10 mouse cellular contexts compared by ENCODE assay signal in genomic region chr7:71472384-71473141, GRCm38 (mm10).
DNase-seq lines count a peak whose midpoint lies in the region; ATAC-seq and TF ChIP-seq lines count a peak whose summit lies in the region.
"Had no signal": no experiment of that assay in that cellular context is flagged by ENCODE, and none has a peak within 500 bp of the region (broad histone marks: within the 10 kb centered on the region; RNA-seq: fewer than 3 reads in every experiment).

No protein-coding gene starts in this region.

- peak overlapping the region; percentile 59; the same call in 1 of the 2 replicates for H3K27ac ChIP-seq in heart, embryonic 11.5 days (ENCODE audit: low read depth, low read length)
- peak overlapping the region; percentile 20 for H3K27ac ChIP-seq in liver, adult 2 months (replicated peaks; ENCODE audit: insufficient read depth, low read depth, low read length)
- H3K27ac ChIP-seq in liver, postnatal 0 days (ENCODE audit: low read depth) = no peak overlapping the region
- peak overlapping the region; percentile 75 for H3K27ac ChIP-seq in forebrain, postnatal 0 days (ENCODE audit: low read depth, low read length)
- H3K27ac ChIP-seq in neural tube, embryonic 15.5 days (replicated peaks) = peak overlapping the region; percentile 37
- H3K27ac ChIP-seq in midbrain, postnatal 0 days (ENCODE audit: low read depth, low read length) = no peak overlapping the region

- no peaks in the 10 kb centered on the region for H3K36me3 ChIP-seq in heart, embryonic 11.5 days (ENCODE audit: control insufficient read depth, insufficient read depth, low read length)
- H3K36me3 ChIP-seq in liver, adult 2 months (ENCODE audit: control insufficient read depth, insufficient read depth, low read length) = no peaks in the 10 kb centered on the region
- H3K36me3 ChIP-seq in liver, postnatal 0 days (replicated peaks; ENCODE audit: insufficient read depth, low read length) = no peaks in the 10 kb centered on the region
- H3K36me3 ChIP-seq in forebrain, postnatal 0 days (ENCODE audit: insufficient read depth) = no peaks in the 10 kb centered on the region
- no peaks in the 10 kb centered on the region for H3K36me3 ChIP-seq in neural tube, embryonic 15.5 days
- H3K36me3 ChIP-seq in midbrain, postnatal 0 days (ENCODE audit: insufficient read depth, low read length) = no peaks in the 10 kb centered on the region

- no peak overlapping the region for H3K4me3 ChIP-seq in heart, embryonic 11.5 days (ENCODE audit: low read depth, low read length)
- H3K4me3 ChIP-seq in liver, adult 2 months (ENCODE audit: insufficient read depth, low read depth, low read length) = no peak overlapping the region
- H3K4me3 ChIP-seq in liver, postnatal 0 days (ENCODE audit: low read depth, low read length) = no peak overlapping the region
- H3K4me3 ChIP-seq in forebrain, postnatal 0 days (ENCODE audit: low read depth, low read length) = no peak overlapping the region
- H3K4me3 ChIP-seq in neural tube, embryonic 15.5 days (replicated peaks) = no peak overlapping the region; the same call in 1 of the 2 replicates
- no peak overlapping the region for H3K4me3 ChIP-seq in midbrain, postnatal 0 days (ENCODE audit: low read depth, low read length)
- H3K4me3 ChIP-seq: myocyte had no signal

- TF ChIP-seq EP300 in liver, postnatal 0 days (IDR thresholded peaks at IDR 0.05; ENCODE audit: low read depth) = no peak

- H3K9ac ChIP-seq in heart, embryonic 11.5 days (ENCODE audit: low read depth, low read length) = no peak overlapping the region; the same call in 1 of the 2 replicates
- no peak overlapping the region for H3K9ac ChIP-seq in liver, adult 2 months (ENCODE audit: low read depth, low read length)
- H3K9ac ChIP-seq in liver, postnatal 0 days (replicated peaks) = no peak overlapping the region
- H3K9ac ChIP-seq in forebrain, postnatal 0 days = no peak overlapping the region
- H3K9ac ChIP-seq in neural tube, embryonic 15.5 days (replicated peaks) = no peak overlapping the region
- H3K9ac ChIP-seq in midbrain, postnatal 0 days (replicated peaks; ENCODE audit: low read length, poor library complexity, severe bottlenecking) = no peak overlapping the region

- peaks cover 16% of the 10 kb centered on the region for H3K4me1 ChIP-seq in heart, embryonic 11.5 days (ENCODE audit: control insufficient read depth, insufficient read depth, low read length)
- H3K4me1 ChIP-seq in liver, adult 2 months (ENCODE audit: control insufficient read depth, insufficient read depth, low read length) = peaks cover 7% of the 10 kb centered on the region
- H3K4me1 ChIP-seq in liver, postnatal 0 days (ENCODE audit: insufficient read depth) = 0 out of 2 replicates have a peak, but pooled peaks cover 4% of the 10 kb centered on the region
- peaks cover 8% of the 10 kb centered on the region; the same call in 1 of the 2 replicates for H3K4me1 ChIP-seq in forebrain, postnatal 0 days (ENCODE audit: insufficient read depth)
- peaks cover 14% of the 10 kb centered on the region for H3K4me1 ChIP-seq in neural tube, embryonic 15.5 days
- H3K4me1 ChIP-seq in midbrain, postnatal 0 days (ENCODE audit: insufficient read depth, low read length) = no peaks in the 10 kb centered on the region

- no peak for TF ChIP-seq CTCF in liver, adult 2 months (IDR thresholded peaks at IDR 0.05; ENCODE audit: low read depth, low read length)
- TF ChIP-seq CTCF in liver, postnatal 0 days (IDR thresholded peaks at IDR 0.05; ENCODE audit: low read depth) = no peak
- no peak for TF ChIP-seq CTCF in forebrain, postnatal 0 days (IDR thresholded peaks at IDR 0.05; ENCODE audit: low read depth)
- no peak for TF ChIP-seq CTCF in midbrain, postnatal 0 days (IDR thresholded peaks at IDR 0.05)

- TF ChIP-seq POLR2A in liver, adult 2 months (IDR thresholded peaks at IDR 0.05; ENCODE audit: extremely low read depth, insufficient read depth, low read length) = no peak

- H3K79me2 ChIP-seq in liver, adult 2 months (ENCODE audit: control insufficient read depth, insufficient read depth, low read length) = no peaks in the 10 kb centered on the region

- H3K9me3 ChIP-seq in heart, embryonic 11.5 days (replicated peaks; ENCODE audit: control insufficient read depth, low read length) = no peaks in the 10 kb centered on the region
- H3K9me3 ChIP-seq in liver, postnatal 0 days (ENCODE audit: low read length) = no peaks in the 10 kb centered on the region
- no peaks in the 10 kb centered on the region for H3K9me3 ChIP-seq in forebrain, postnatal 0 days (ENCODE audit: low read length)
- no peaks in the 10 kb centered on the region for H3K9me3 ChIP-seq in neural tube, embryonic 15.5 days (replicated peaks)
- H3K9me3 ChIP-seq in midbrain, postnatal 0 days (ENCODE audit: low read length) = no peaks in the 10 kb centered on the region

- ATAC-seq in heart, embryonic 11.5 days (replicated peaks; ENCODE audit: insufficient number of reproducible peaks, low FRiP score, low TSS enrichment) = no peak
- ATAC-seq in liver, postnatal 0 days = no peak
- peak; percentile 92 for ATAC-seq in forebrain, postnatal 0 days
- no peak for ATAC-seq in neural tube, embryonic 15.5 days (ENCODE audit: low FRiP score)
- ATAC-seq in midbrain, postnatal 0 days (ENCODE audit: low FRiP score) = no peak

- no peaks in the 10 kb centered on the region for H3K27me3 ChIP-seq in heart, embryonic 11.5 days (ENCODE audit: control insufficient read depth, insufficient read depth, low read length)
- no peaks in the 10 kb centered on the region for H3K27me3 ChIP-seq in liver, adult 2 months (ENCODE audit: control insufficient read depth, insufficient read depth, low read length)
- no peaks in the 10 kb centered on the region for H3K27me3 ChIP-seq in liver, postnatal 0 days (ENCODE audit: insufficient read depth, low read length)
- H3K27me3 ChIP-seq in forebrain, postnatal 0 days (ENCODE audit: insufficient read depth, low read length) = no peaks in the 10 kb centered on the region
- H3K27me3 ChIP-seq in neural tube, embryonic 15.5 days (replicated peaks) = no peaks in the 10 kb centered on the region
- no peaks in the 10 kb centered on the region for H3K27me3 ChIP-seq in midbrain, postnatal 0 days (ENCODE audit: insufficient read depth, low read length)
- H3K27me3 ChIP-seq: CH12.LX had no signal

- no peak for DNase-seq in heart, adult 18-20 months
- DNase-seq in liver, adult 2 months (ENCODE audit: extremely low read depth, low read depth, low spot score) = no peak
- DNase-seq in liver, postnatal 0 days = no peak
- DNase-seq in forebrain, postnatal 0 days = peak; percentile 71
- DNase-seq in adipocyte (ENCODE audit: low spot score) = no peak
- DNase-seq in midbrain, postnatal 0 days (ENCODE audit: low spot score) = no peak

- peak overlapping the region; percentile 53 for H3K4me2 ChIP-seq in heart, embryonic 11.5 days
- H3K4me2 ChIP-seq in liver, postnatal 0 days (ENCODE audit: low read depth, low read length) = no peak overlapping the region
- H3K4me2 ChIP-seq in forebrain, postnatal 0 days (ENCODE audit: low read depth) = no peak overlapping the region
- peak overlapping the region; percentile 34 for H3K4me2 ChIP-seq in neural tube, embryonic 15.5 days
- H3K4me2 ChIP-seq in midbrain, postnatal 0 days (ENCODE audit: low read depth, low read length, poor library complexity, severe bottlenecking) = no peak overlapping the region

- 59% methylated on average over 12 of the region's 12 CpGs for WGBS in heart, embryonic 11.5 days (ENCODE audit: insufficient replicate concordance)
- 70% methylated on average over 12 of the region's 12 CpGs for WGBS in liver, adult 2 months
- 56% methylated on average over 12 of the region's 12 CpGs for WGBS in liver, postnatal 0 days (ENCODE audit: insufficient replicate concordance)
- 52% methylated on average over 12 of the region's 12 CpGs for WGBS in forebrain, postnatal 0 days
- 41% methylated on average over 12 of the region's 12 CpGs for WGBS in neural tube, embryonic 15.5 days
- 73% methylated on average over 12 of the region's 12 CpGs for WGBS in midbrain, postnatal 0 days

Comparison
In these comparisons a context has a peak if more than half of its experiments do, and no peak if none do; other contexts are left out.
1. H3K27ac ChIP-seq: peak in heart, embryonic 11.5 days (single experiment), liver, adult 2 months (single experiment), forebrain, postnatal 0 days (single experiment) and neural tube, embryonic 15.5 days (single experiment); none in liver, postnatal 0 days (single experiment) and midbrain, postnatal 0 days (single experiment).
2. H3K4me2 ChIP-seq: peak in heart, embryonic 11.5 days (single experiment) and neural tube, embryonic 15.5 days (single experiment); none in liver, postnatal 0 days (single experiment), forebrain, postnatal 0 days (single experiment) and midbrain, postnatal 0 days (single experiment).